9 mouse cellular contexts compared by ENCODE assay signal in the genomic region with DNA sequence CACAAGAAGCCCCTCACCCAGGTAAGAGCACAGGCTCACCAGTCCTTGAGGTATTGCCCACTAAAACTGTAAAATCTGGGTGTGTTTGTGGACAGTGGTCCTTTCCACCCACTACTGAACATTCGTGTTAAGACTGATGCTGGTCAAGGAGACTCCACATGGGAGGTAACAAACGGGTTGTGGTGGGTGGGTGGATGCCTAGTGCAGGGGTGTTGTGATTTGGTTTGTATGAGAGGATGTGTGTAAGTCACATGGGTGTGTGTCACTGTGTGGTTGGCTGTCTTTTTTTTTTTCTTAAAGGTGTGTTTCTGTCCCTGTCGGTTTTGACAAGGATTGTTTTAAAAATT. TPM values are rescaled to one million over a fixed set of nuclear protein-coding genes. Genes with fewer than 3 reads are reported as not detected.
DNase-seq lines count a peak whose midpoint lies in the region; ATAC-seq lines count a peak whose summit lies in the region.
"Had no signal": no experiment of that assay in that cellular context is flagged by ENCODE, and none has a peak within 500 bp of the region (broad histone marks: within the 10 kb centered on the region; RNA-seq: fewer than 3 reads in every experiment).

No protein-coding gene starts in this region.

- H3K4me3 ChIP-seq in embryonic facial prominence, embryonic 10.5 days, result peak overlapping the region; percentile 82
- peak overlapping the region; percentile 68 for H3K4me3 ChIP-seq in limb, embryonic 10.5 days
- peak overlapping the region; percentile 63 for H3K4me3 ChIP-seq in neural tube, embryonic 14.5 days (ENCODE audit: low read depth, low read length)

- peaks cover 16% of the 10 kb centered on the region for H3K36me3 ChIP-seq in embryonic facial prominence, embryonic 10.5 days (replicated peaks)
- peaks cover 21% of the 10 kb centered on the region for H3K36me3 ChIP-seq in limb, embryonic 10.5 days
- no peaks in the 10 kb centered on the region for H3K36me3 ChIP-seq in neural tube, embryonic 14.5 days (ENCODE audit: control insufficient read depth, insufficient read depth, low read length)

- 15% methylated on average over 3 of the region's 3 CpGs for WGBS in embryonic facial prominence, embryonic 10.5 days
- 29% methylated on average over 3 of the region's 3 CpGs for WGBS in limb, embryonic 10.5 days
- WGBS in neural tube, embryonic 14.5 days, result 4% methylated on average over 3 of the region's 3 CpGs

- H3K9ac ChIP-seq in neural tube, embryonic 14.5 days (replicated peaks; ENCODE audit: low read depth, low read length), result peak overlapping the region; percentile 85

- peaks cover 70% of the 10 kb centered on the region for H3K4me1 ChIP-seq in embryonic facial prominence, embryonic 10.5 days
- H3K4me1 ChIP-seq in limb, embryonic 10.5 days, result peaks cover 65% of the 10 kb centered on the region
- H3K4me1 ChIP-seq in neural tube, embryonic 14.5 days (ENCODE audit: control insufficient read depth, insufficient read depth, low read length), result peaks cover 60% of the 10 kb centered on the region

- ATAC-seq in neural tube, embryonic 14.5 days (ENCODE audit: low read depth), result no peak
- ATAC-seq in erythroid progenitor cell, adult 5-6 weeks (replicated peaks; ENCODE audit: low FRiP score, poor library complexity, severe bottlenecking), result no peak

- H3K4me2 ChIP-seq in neural tube, embryonic 14.5 days (ENCODE audit: low read depth, low read length), result peak overlapping the region; percentile 74

- peak overlapping the region; percentile 93 for H3K27ac ChIP-seq in embryonic facial prominence, embryonic 10.5 days (replicated peaks)
- peak overlapping the region; percentile 91 for H3K27ac ChIP-seq in limb, embryonic 10.5 days
- H3K27ac ChIP-seq in neural tube, embryonic 14.5 days (ENCODE audit: low read depth, low read length), result peak overlapping the region; percentile 86

- DNase-seq in frontal cortex, postnatal 36 days (ENCODE audit: low spot score in 2 of 2), result peak; percentile 28 to 44
- no peak for DNase-seq in frontal cortex, adult 2 months (ENCODE audit: extremely low spot score in 1 of 2, low spot score in 1 of 2)
- peak; percentile 35 to 36 for DNase-seq in B cell, adult 2 months
- DNase-seq in embryonic facial prominence, embryonic 10.5 days (ENCODE audit: low spot score), result no peak
- no peak for DNase-seq in limb, embryonic 10.5 days (ENCODE audit: low spot score)
- DNase-seq in thymus, postnatal 10 days (ENCODE audit: low spot score in 2 of 2), result no peak

- no peaks in the 10 kb centered on the region for H3K9me3 ChIP-seq in embryonic facial prominence, embryonic 10.5 days
- H3K9me3 ChIP-seq in limb, embryonic 10.5 days (replicated peaks), result no peaks in the 10 kb centered on the region
- H3K9me3 ChIP-seq in neural tube, embryonic 14.5 days (ENCODE audit: control insufficient read depth, low read length), result no peaks in the 10 kb centered on the region

- H3K27me3 ChIP-seq in embryonic facial prominence, embryonic 10.5 days (replicated peaks; ENCODE audit: low read depth, poor library complexity, severe bottlenecking), result no peaks in the 10 kb centered on the region
- no peaks in the 10 kb centered on the region for H3K27me3 ChIP-seq in limb, embryonic 10.5 days (ENCODE audit: low read depth, poor library complexity, severe bottlenecking)
- H3K27me3 ChIP-seq in neural tube, embryonic 14.5 days (ENCODE audit: control insufficient read depth, insufficient read depth, low read length), result no peaks in the 10 kb centered on the region

RNA-seq across cellular contexts. Expression of a gene that starts 0.9 kb away (rescaled TPM):
- polyA plus RNA-seq in frontal cortex, adult 2 months (2012; rRNA removed), result 538 and 542 TPM in 2 replicates
- polyA plus RNA-seq in embryonic facial prominence, embryonic 10.5 days (2016; fragmentation: Nextera tagmentation; extraction: Ambion mirVana), result 123 and 138 TPM in 2 replicates
- polyA plus RNA-seq in limb, embryonic 10.5 days (2016; fragmentation: Nextera tagmentation; extraction: Ambion mirVana), result 68.0 and 88.4 TPM in 2 replicates
- polyA plus RNA-seq in neural tube, embryonic 14.5 days (2014; fragmentation: Nextera tagmentation; extraction: Ambion mirVana), result 350 and 391 TPM in 2 replicates
- 5.4 and 12.2 TPM in 2 replicates for total RNA-seq in erythroid progenitor cell, adult 5-6 weeks (2015; ENCODE audit: low replicate concordance)
- 3.3 and 6.0 TPM in 2 replicates for total RNA-seq in erythroid progenitor cell, adult 5-6 weeks (2017; ENCODE audit: low replicate concordance)

RNA-seq across cellular contexts. Expression of a gene that starts 14.0 kb away (rescaled TPM):
- polyA plus RNA-seq in frontal cortex, adult 2 months (2012; rRNA removed), result 1.4 TPM in 2 replicates
- 1.6 TPM in 2 replicates for polyA plus RNA-seq in embryonic facial prominence, embryonic 10.5 days (2016; fragmentation: Nextera tagmentation; extraction: Ambion mirVana)
- polyA plus RNA-seq in limb, embryonic 10.5 days (2016; fragmentation: Nextera tagmentation; extraction: Ambion mirVana), result 1.0 and 1.6 TPM in 2 replicates
- 1.4 and 1.6 TPM in 2 replicates for polyA plus RNA-seq in neural tube, embryonic 14.5 days (2014; fragmentation: Nextera tagmentation; extraction: Ambion mirVana)
- total RNA-seq in erythroid progenitor cell, adult 5-6 weeks (2015; ENCODE audit: low replicate concordance), result not detected in 2 replicates
- total RNA-seq in erythroid progenitor cell, adult 5-6 weeks (2017; ENCODE audit: low replicate concordance), result not detected in 2 replicates

RNA-seq across cellular contexts. Expression of a gene that starts 52.5 kb away (rescaled TPM):
- not detected in 2 replicates for polyA plus RNA-seq in frontal cortex, adult 2 months (2012; rRNA removed)
- polyA plus RNA-seq in embryonic facial prominence, embryonic 10.5 days (2016; fragmentation: Nextera tagmentation; extraction: Ambion mirVana), result not detected in 2 replicates
- polyA plus RNA-seq in limb, embryonic 10.5 days (2016; fragmentation: Nextera tagmentation; extraction: Ambion mirVana), result not detected in 2 replicates
- not detected in 2 replicates for polyA plus RNA-seq in neural tube, embryonic 14.5 days (2014; fragmentation: Nextera tagmentation; extraction: Ambion mirVana)
- total RNA-seq in erythroid progenitor cell, adult 5-6 weeks (2015; ENCODE audit: low replicate concordance), result not detected in 2 replicates
- total RNA-seq in erythroid progenitor cell, adult 5-6 weeks (2017; ENCODE audit: low replicate concordance), result not detected in 2 replicates
- total RNA-seq: left cerebral cortex, adult 8-10 months had no signal

RNA-seq across cellular contexts. Expression of a gene that starts 55.7 kb away (rescaled TPM):
- polyA plus RNA-seq in frontal cortex, adult 2 months (2012; rRNA removed), result 230 and 251 TPM in 2 replicates
- polyA plus RNA-seq in embryonic facial prominence, embryonic 10.5 days (2016; fragmentation: Nextera tagmentation; extraction: Ambion mirVana), result 33.7 and 39.5 TPM in 2 replicates
- polyA plus RNA-seq in limb, embryonic 10.5 days (2016; fragmentation: Nextera tagmentation; extraction: Ambion mirVana), result 30.0 and 40.8 TPM in 2 replicates
- polyA plus RNA-seq in neural tube, embryonic 14.5 days (2014; fragmentation: Nextera tagmentation; extraction: Ambion mirVana), result 66.2 and 72.2 TPM in 2 replicates
- 14.4 and 15.1 TPM in 2 replicates for total RNA-seq in erythroid progenitor cell, adult 5-6 weeks (2015; ENCODE audit: low replicate concordance)
- total RNA-seq in erythroid progenitor cell, adult 5-6 weeks (2017; ENCODE audit: low replicate concordance), result 3.1 and 3.3 TPM in 2 replicates

RNA-seq across cellular contexts. Expression of a gene that starts 57.8 kb away (rescaled TPM):
- 92.6 and 102 TPM in 2 replicates for polyA plus RNA-seq in frontal cortex, adult 2 months (2012; rRNA removed)
- 130 and 141 TPM in 2 replicates for polyA plus RNA-seq in embryonic facial prominence, embryonic 10.5 days (2016; fragmentation: Nextera tagmentation; extraction: Ambion mirVana)
- polyA plus RNA-seq in limb, embryonic 10.5 days (2016; fragmentation: Nextera tagmentation; extraction: Ambion mirVana), result 125 and 156 TPM in 2 replicates
- 72.3 and 86.0 TPM in 2 replicates for polyA plus RNA-seq in neural tube, embryonic 14.5 days (2014; fragmentation: Nextera tagmentation; extraction: Ambion mirVana)
- 77.5 TPM in 2 replicates for total RNA-seq in erythroid progenitor cell, adult 5-6 weeks (2015; ENCODE audit: low replicate concordance)
- total RNA-seq in erythroid progenitor cell, adult 5-6 weeks (2017; ENCODE audit: low replicate concordance), result 141 and 176 TPM in 2 replicates

Comparison
In these comparisons a context has a peak if more than half of its experiments do, and no peak if none do; other contexts are left out.
1. DNase-seq: peak in frontal cortex, postnatal 36 days (2 of 2) and B cell, adult 2 months (2 of 2); none in frontal cortex, adult 2 months (0 of 2), embryonic facial prominence, embryonic 10.5 days (single experiment), limb, embryonic 10.5 days (single experiment) and thymus, postnatal 10 days (0 of 2).
2. Peak in every context shown above with its lines, with median percentiles within 50 percentile points of each other: H3K27ac ChIP-seq and H3K4me3 ChIP-seq.